Mouse (Mus musculus): Measurements from ENCODE around the gene Cldn18. TPM values are rescaled to one million over a fixed set of nuclear protein-coding genes. Genes with fewer than 3 reads are reported as not detected.

The Cldn18 gene
- total and polyA plus RNA-seq, 2 experiments from 2014 or later: not detected

DNA sequence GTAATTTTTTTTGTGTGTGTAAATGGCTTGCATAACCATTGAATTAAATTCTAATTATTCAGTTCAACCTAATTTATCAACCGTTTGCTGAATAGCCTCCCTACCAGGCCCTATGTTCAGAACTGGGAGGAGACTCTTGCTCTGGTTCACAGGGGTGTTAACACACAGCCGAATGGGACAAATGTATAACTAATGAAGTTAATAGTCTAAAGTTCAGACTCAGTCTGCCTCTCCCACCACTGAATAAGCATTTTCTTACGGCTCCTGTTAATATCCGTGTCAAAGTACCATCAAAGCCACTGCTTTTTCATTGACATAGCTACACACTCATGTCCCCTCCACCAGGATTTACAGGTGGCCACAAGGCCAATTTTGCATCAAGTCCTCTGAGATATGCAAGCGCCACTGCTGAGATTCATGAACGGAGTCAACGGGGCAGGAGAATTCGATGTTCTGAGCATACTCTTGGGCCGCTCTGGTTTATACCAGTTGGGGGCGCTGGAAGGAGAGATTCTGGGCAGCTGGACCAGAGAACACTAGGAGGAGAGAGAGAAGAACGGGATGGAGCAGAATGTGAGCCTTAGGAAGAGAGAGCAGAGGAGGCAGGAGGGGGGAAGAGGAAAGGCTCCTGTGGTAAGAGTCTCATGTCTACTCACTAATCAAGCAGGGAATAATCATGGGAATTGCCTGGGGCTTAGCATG lies 9.5 kb downstream of the Cldn18 start:
- H3K36me3 ChIP-seq (ENCODE audit: insufficient read depth, low read length): no peaks in the 10 kb centered on the region
- ATAC-seq (ENCODE audit: low FRiP score) (no peak), DNase-seq (ENCODE audit: low spot score) (no peak)
- no peak overlapping the region for H3K4me3 ChIP-seq (ENCODE audit: low read depth, low read length)
- no peak overlapping the region for H3K4me2 ChIP-seq (ENCODE audit: low read depth, low read length, poor library complexity, severe bottlenecking)
- TF ChIP-seq CTCF (IDR thresholded peaks at IDR 0.05): no peak
- H3K9me3 ChIP-seq (ENCODE audit: low read length): no peaks in the 10 kb centered on the region
- H3K27ac ChIP-seq (ENCODE audit: low read depth, low read length): no peak overlapping the region
- H3K9ac ChIP-seq (replicated peaks; ENCODE audit: low read length, poor library complexity, severe bottlenecking): no peak overlapping the region
- H3K4me1 ChIP-seq (ENCODE audit: insufficient read depth, low read length): no peaks in the 10 kb centered on the region
- no peaks in the 10 kb centered on the region for H3K27me3 ChIP-seq (ENCODE audit: insufficient read depth, low read length)
- 73% methylated on average over 11 of the region's 11 CpGs for WGBS

DNA sequence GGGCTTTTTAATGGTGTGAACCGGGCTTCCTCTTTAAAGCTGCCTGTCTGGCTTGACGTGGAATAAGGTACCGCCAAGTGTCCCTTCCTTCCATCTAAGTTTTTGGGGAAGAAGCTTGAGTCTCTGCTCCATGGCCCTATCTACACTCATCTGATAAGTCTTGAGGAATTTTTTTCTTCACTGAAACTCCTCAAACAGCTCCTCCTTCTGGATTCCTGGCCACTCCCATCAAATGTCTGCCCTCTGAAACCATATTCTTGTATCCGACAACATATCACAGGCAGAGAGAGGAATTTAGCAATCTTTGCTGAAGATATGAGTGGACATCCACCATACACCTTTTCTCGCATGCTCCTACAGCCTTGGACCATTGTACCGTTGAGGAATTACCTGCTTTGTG lies 10.8 kb downstream of the Cldn18 start:
- WGBS: 93% methylated on average over 6 of the region's 6 CpGs

GRCm38 (mm10) chr9:99703711-99704110 lies 13.4 kb downstream of the Cldn18 start:
- H3K9ac ChIP-seq (replicated peaks; ENCODE audit: low read length, poor library complexity, severe bottlenecking): no peak overlapping the region
- H3K27ac ChIP-seq (ENCODE audit: low read depth, low read length): no peak overlapping the region
- TF ChIP-seq CTCF (IDR thresholded peaks at IDR 0.05): no peak
- no peaks in the 10 kb centered on the region for H3K9me3 ChIP-seq (ENCODE audit: low read length)
- no peak for DNase-seq (ENCODE audit: low spot score)
- no peaks in the 10 kb centered on the region for H3K27me3 ChIP-seq (ENCODE audit: insufficient read depth, low read length)
- H3K4me2 ChIP-seq (ENCODE audit: low read depth, low read length, poor library complexity, severe bottlenecking): no peak overlapping the region
- no peak overlapping the region for H3K4me3 ChIP-seq (ENCODE audit: low read depth, low read length)
- ATAC-seq (ENCODE audit: low FRiP score): no peak
- H3K4me1 ChIP-seq (ENCODE audit: insufficient read depth, low read length): no peaks in the 10 kb centered on the region
- no peaks in the 10 kb centered on the region for H3K36me3 ChIP-seq (ENCODE audit: insufficient read depth, low read length)
- WGBS: 79% methylated on average over 6 of the region's 6 CpGs

More for the DNA sequence above, 10.8 kb downstream of the Cldn18 start:
- Histone ChIP-seq H3K9me3 (ENCODE audit: low read length) (no peaks in the 10 kb centered on the region), H3K9ac (replicated peaks; ENCODE audit: low read length, poor library complexity, severe bottlenecking) (no peak overlapping the region), H3K4me2 (ENCODE audit: low read depth, low read length, poor library complexity, severe bottlenecking) (no peak overlapping the region), H3K4me1 (ENCODE audit: insufficient read depth, low read length) (no peaks in the 10 kb centered on the region), H3K27ac (ENCODE audit: low read depth, low read length) (no peak overlapping the region), H3K4me3 (ENCODE audit: low read depth, low read length) (no peak overlapping the region), H3K36me3 (ENCODE audit: insufficient read depth, low read length) (no peaks in the 10 kb centered on the region), H3K27me3 (ENCODE audit: insufficient read depth, low read length) (no peaks in the 10 kb centered on the region)
- TF ChIP-seq CTCF (IDR thresholded peaks at IDR 0.05): no peak
- ATAC-seq (ENCODE audit: low FRiP score): no peak
- DNase-seq (ENCODE audit: low spot score): no peak

DNA sequence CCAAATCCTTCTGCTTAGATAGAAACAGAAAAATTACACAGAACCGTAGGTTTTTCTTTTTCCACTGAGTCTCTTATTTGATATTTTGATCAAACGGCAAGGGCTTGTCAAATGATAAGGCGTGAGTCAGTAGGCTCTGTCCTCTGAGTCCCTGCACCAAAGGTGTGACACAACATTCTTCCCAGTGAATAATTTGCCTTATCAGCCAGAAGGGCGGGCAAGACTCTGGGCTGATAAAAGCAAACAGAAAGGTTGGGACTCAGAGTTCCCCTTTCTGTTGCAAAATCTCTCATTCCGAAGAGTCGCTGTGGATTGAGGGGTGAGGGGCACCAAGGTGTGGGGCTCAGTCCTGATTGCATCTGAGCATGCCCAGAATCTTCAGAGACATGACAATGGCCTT lies 14.9 kb downstream of the Cldn18 start:
- ATAC-seq (ENCODE audit: low FRiP score): no peak
- no peak for DNase-seq (ENCODE audit: low spot score)
- Histone ChIP-seq H3K27me3 (ENCODE audit: insufficient read depth, low read length) (no peaks in the 10 kb centered on the region), H3K36me3 (ENCODE audit: insufficient read depth, low read length) (no peaks in the 10 kb centered on the region), H3K27ac (ENCODE audit: low read depth, low read length) (no peak overlapping the region), H3K4me1 (ENCODE audit: insufficient read depth, low read length) (no peaks in the 10 kb centered on the region), H3K9me3 (ENCODE audit: low read length) (no peaks in the 10 kb centered on the region), H3K9ac (replicated peaks; ENCODE audit: low read length, poor library complexity, severe bottlenecking) (no peak overlapping the region), H3K4me2 (ENCODE audit: low read depth, low read length, poor library complexity, severe bottlenecking) (no peak overlapping the region), H3K4me3 (ENCODE audit: low read depth, low read length) (no peak overlapping the region)
- TF ChIP-seq CTCF (IDR thresholded peaks at IDR 0.05): no peak
- WGBS: 91% methylated on average over 6 of the region's 6 CpGs

DNA sequence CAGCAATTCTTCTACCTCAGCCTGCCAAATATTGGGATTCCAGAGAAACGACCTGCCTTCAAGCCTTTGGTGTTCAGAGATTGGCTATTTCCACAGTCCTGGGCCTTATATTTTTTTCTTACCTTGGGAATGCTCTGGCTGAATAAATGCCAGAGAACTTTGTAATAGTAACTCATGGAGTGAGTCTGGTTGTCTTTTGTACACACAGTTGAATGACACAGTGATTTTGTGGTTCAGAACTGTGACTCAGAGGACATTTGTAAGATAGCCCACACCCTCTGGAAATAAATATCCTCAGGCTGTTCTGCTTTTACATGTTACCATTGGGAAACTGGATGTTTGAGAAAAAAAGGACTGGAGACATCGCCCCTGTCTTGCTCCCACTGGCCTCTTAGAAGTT lies 15.9 kb downstream of the Cldn18 start:
- Histone ChIP-seq H3K4me2 (ENCODE audit: low read depth, low read length, poor library complexity, severe bottlenecking) (no peak overlapping the region), H3K27me3 (ENCODE audit: insufficient read depth, low read length) (no peaks in the 10 kb centered on the region), H3K9ac (replicated peaks; ENCODE audit: low read length, poor library complexity, severe bottlenecking) (no peak overlapping the region), H3K9me3 (ENCODE audit: low read length) (no peaks in the 10 kb centered on the region), H3K27ac (ENCODE audit: low read depth, low read length) (no peak overlapping the region), H3K4me3 (ENCODE audit: low read depth, low read length) (no peak overlapping the region), H3K4me1 (ENCODE audit: insufficient read depth, low read length) (no peaks in the 10 kb centered on the region), H3K36me3 (ENCODE audit: insufficient read depth, low read length) (no peaks in the 10 kb centered on the region)
- no peak for ATAC-seq (ENCODE audit: low FRiP score)
- TF ChIP-seq CTCF (IDR thresholded peaks at IDR 0.05): no peak
- 90% methylated on average over 2 of the region's 2 CpGs for WGBS
- DNase-seq (ENCODE audit: low spot score): no peak

- TF ChIP-seq CTCF (IDR thresholded peaks at IDR 0.05): no peak
- WGBS: 86% methylated on average over 2 of the region's 2 CpGs
- H3K9ac ChIP-seq (replicated peaks; ENCODE audit: low read length, poor library complexity, severe bottlenecking): no peak overlapping the region
- H3K27ac ChIP-seq (ENCODE audit: low read depth, low read length): no peak overlapping the region
- H3K4me2 ChIP-seq (ENCODE audit: low read depth, low read length, poor library complexity, severe bottlenecking): no peak overlapping the region
- H3K4me3 ChIP-seq (ENCODE audit: low read depth, low read length): no peak overlapping the region
- H3K36me3 ChIP-seq (ENCODE audit: insufficient read depth, low read length): no peaks in the 10 kb centered on the region
- no peak for DNase-seq (ENCODE audit: low spot score)
- no peaks in the 10 kb centered on the region for H3K27me3 ChIP-seq (ENCODE audit: insufficient read depth, low read length)
- no peaks in the 10 kb centered on the region for H3K4me1 ChIP-seq (ENCODE audit: insufficient read depth, low read length)
- no peaks in the 10 kb centered on the region for H3K9me3 ChIP-seq (ENCODE audit: low read length)
- ATAC-seq (ENCODE audit: low FRiP score): no peak
These were observed 17.2 kb downstream of the Cldn18 start for GRCm38 (mm10) chr9:99699752-99700389.

Measured in midbrain, postnatal 0 days (tissue).